Mouse (Mus musculus) heart, embryonic 16.5 days (tissue): ENCODE data around the gene Asb1. TPM values are rescaled to one million over a fixed set of nuclear protein-coding genes. Genes with fewer than 3 reads are reported as not detected.

Experiments used
- ATAC-seq: fragments of 200-750 bp; cut with Nextera tagmentation; replicated peaks from 2 replicates; pipeline ENCODE4 v1.8.0; 2017; ENCODE audit warnings: moderate number of reproducible peaks; ENCODE audit not compliant: insufficient read depth, low FRiP score; ENCODE audit errors: extremely low read depth
- H3K27ac ChIP-seq: fragments of 300-500 bp; sonication (generic); 2 replicates; pipeline ENCODE4 v1.5.1; 2014; ENCODE audit warnings: mild to moderate bottlenecking, low read length, control low read depth, moderate library complexity
- H3K27me3 ChIP-seq: fragments of 300-500 bp; sonication (generic); 2 replicates; pipeline ENCODE4 v1.6.1; 2014; ENCODE audit warnings: low read length, mixed read lengths; ENCODE audit not compliant: control insufficient read depth, insufficient read depth
- H3K36me3 ChIP-seq: fragments of 300-500 bp; sonication (generic); 2 replicates; pipeline ENCODE4 v1.6.1; 2014; ENCODE audit not compliant: control insufficient read depth, insufficient read depth
- H3K4me1 ChIP-seq: fragments of 300-500 bp; sonication (generic); 2 replicates; pipeline ENCODE4 v1.6.1; 2014; ENCODE audit warnings: low read length, mixed read lengths; ENCODE audit not compliant: control insufficient read depth, insufficient read depth
- H3K4me2 ChIP-seq: fragments of 300-500 bp; sonication (generic); 2 replicates; pipeline ENCODE4 v1.6.1; 2014; ENCODE audit warnings: low read depth, mild to moderate bottlenecking, control low read depth, low read length
- H3K4me3 ChIP-seq: fragments of 300-500 bp; sonication (generic); 2 replicates; pipeline ENCODE4 v1.5.1; 2014; ENCODE audit warnings: mild to moderate bottlenecking, control low read depth, low read length
- H3K9ac ChIP-seq: fragments of 300-500 bp; sonication (generic); 2 replicates; pipeline ENCODE4 v1.6.1; 2014; ENCODE audit warnings: low read length, control low read depth
- H3K9me3 ChIP-seq: fragments of 300-500 bp; sonication (generic); replicated peaks from 2 replicates; pipeline ENCODE4 v1.6.1; 2016; ENCODE audit warnings: low read length; ENCODE audit not compliant: control insufficient read depth
- WGBS: fragments of 180-500 bp; shearing (Covaris S2); extraction: QIAGEN DNeasy Blood & Tissue Kit; methylation state at CpG from one replicate; pipeline ENCODE4 v1.1.7; 2014; 5-methylcytosine and 5-hydroxymethylcytosine counted together
- polyA plus RNA-seq: library from polyadenylated mRNA; unstranded; fragments of >200 nt; fragmentation: Nextera tagmentation; extraction: Ambion mirVana; gene quantifications from 2 replicates; pipeline ENCODE4 v1.2.1, GENCODE M21; 2015

The Asb1 gene
- polyA plus RNA-seq, 1 experiment from 2014 or later: 5.6 TPM

DNA sequence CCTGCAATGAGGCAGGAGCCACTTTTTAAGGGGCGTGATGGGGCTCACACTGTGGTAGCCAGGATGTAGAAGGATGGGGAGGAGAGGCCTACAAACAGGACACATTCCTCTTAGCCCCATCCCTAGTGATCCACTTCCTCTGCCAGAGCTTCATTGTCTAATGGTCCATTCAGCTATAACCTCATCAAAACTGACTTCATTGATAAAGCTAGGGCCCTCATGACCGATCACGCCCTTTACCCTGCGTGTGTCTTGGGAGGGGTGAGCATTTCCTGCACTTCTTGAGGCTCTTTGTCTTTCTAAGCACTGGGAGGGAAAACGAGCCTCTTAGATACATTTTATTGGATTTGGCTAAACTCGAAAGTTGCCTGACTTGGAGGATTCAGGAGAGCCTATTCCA is 66.8 kb downstream of the Asb1 start:
- no peak overlapping the region for H3K4me3 ChIP-seq
- WGBS: 81% methylated on average over 6 of the region's 6 CpGs
- no peak overlapping the region for H3K27ac ChIP-seq
- no peak for ATAC-seq
- H3K36me3 ChIP-seq: no peaks in the 10 kb centered on the region
- no peak overlapping the region for H3K4me2 ChIP-seq
- H3K27me3 ChIP-seq: 0 out of 2 replicates have a peak, but pooled peaks cover 2% of the 10 kb centered on the region
- no peak overlapping the region for H3K9ac ChIP-seq
- no peaks in the 10 kb centered on the region for H3K9me3 ChIP-seq
- peaks cover 4% of the 10 kb centered on the region; the same call in 1 of the 2 replicates for H3K4me1 ChIP-seq

Other genes with a start within 250 kb of the Asb1 start
- gene Scly, start 242.2 kb upstream of the Asb1 start, polyA plus RNA-seq: 16.0 and 17.5 TPM in 2 replicates
- gene Espnl, start 218.5 kb upstream of the Asb1 start, polyA plus RNA-seq: 0.04 and 0.07 TPM in 2 replicates
- gene Klhl30, start 189.5 kb upstream of the Asb1 start, polyA plus RNA-seq: 51.4 and 58.4 TPM in 2 replicates
- gene Erfe, start 174.1 kb upstream of the Asb1 start, polyA plus RNA-seq: 1.3 and 1.5 TPM in 2 replicates
- 112 and 113 TPM in 2 replicates for gene Ilkap, start 141.7 kb upstream of the Asb1 start, polyA plus RNA-seq
- 105 and 117 TPM in 2 replicates for gene Hes6, start 126.5 kb upstream of the Asb1 start, polyA plus RNA-seq
- 4.9 and 6.2 TPM in 2 replicates for gene Per2, start 81.2 kb upstream of the Asb1 start, polyA plus RNA-seq
- 5.5 and 5.7 TPM in 2 replicates for gene Traf3ip1, start 45.9 kb upstream of the Asb1 start, polyA plus RNA-seq